Mouse (Mus musculus) thymus, postnatal 14 days (tissue): ENCODE measurements around the gene Cmtm1.
"Not testable (repeated sequence)": the region's sequence is repeated elsewhere in the genome, so short reads cannot be mapped to it uniquely, and the experiment has no call there.

Experiments
- DNase-seq: peaks from one replicate; pipeline ENCODE4 v3.0.0; 2021

Gene Cmtm1

GRCm38 (mm10) chr8:104309441-104310155 is at the start of gene Cmtm1, which contains the start of gene Gm45711:
Gene Cmtm1, minus strand, starts transcription at chr8:104310145.
Gene Gm45711, minus strand, starts transcription at chr8:104310081.
- not testable (repeated sequence) for DNase-seq

DNA sequence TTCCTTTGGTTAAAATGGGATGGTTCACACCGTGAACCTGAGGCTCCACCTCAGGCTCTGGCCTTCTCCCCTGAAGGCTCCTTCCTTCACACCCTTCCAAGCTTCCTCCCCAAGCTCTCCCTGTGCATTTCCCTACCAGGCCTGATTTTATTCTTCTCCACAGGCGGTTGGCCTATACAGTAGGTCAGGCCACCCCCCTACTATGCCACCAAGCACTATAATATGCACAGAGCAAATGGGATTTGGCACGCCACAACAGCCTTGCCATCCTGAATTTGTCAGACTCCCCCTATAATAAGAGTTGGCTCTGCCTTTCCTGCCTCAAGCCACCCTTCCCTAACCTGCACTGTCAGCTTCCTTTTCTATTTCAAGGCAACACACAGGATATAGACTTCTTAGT is 48.7 kb upstream of the Cmtm1 start:
- DNase-seq: no peak

DNA sequence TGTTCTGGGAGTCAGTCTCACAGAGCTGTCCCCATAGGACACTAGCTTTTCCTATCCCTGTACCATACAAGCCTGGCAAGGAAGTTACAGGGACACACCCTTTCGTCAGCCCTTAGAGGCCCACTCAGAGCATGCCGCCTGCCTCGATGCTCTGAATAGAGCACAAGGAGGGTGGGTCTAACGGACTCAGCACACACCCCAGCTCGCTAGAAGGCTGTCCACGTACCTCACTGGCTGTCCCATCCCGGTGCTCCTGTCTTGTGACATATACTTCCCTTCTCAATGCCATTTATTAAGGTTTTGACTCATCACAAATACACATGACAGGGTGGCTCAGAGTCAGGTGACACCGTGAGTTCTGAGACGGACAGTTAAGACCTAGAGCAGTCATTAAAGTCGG is 44.6 kb upstream of the Cmtm1 start:
- DNase-seq: no peak

DNA sequence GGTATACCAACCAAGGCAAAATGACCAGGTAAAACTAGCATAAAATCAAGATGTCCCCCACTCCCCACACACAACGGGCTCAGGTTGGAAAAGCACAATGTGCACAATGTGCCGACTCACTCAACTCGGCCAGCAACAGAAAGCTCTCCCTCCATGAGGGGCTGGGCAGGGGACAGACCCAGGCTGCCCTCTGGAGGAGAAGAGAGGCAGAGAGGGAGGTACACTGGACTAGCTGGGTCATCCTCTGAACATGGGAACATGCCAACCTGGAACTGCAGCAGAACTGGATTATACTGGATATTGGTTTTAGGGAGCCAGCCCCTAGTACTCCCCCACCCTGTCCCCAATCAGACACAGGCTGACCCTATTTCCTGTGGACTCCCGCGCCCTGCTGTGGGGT is 43.2 kb upstream of the Cmtm1 start:
- DNase-seq: no peak

DNA sequence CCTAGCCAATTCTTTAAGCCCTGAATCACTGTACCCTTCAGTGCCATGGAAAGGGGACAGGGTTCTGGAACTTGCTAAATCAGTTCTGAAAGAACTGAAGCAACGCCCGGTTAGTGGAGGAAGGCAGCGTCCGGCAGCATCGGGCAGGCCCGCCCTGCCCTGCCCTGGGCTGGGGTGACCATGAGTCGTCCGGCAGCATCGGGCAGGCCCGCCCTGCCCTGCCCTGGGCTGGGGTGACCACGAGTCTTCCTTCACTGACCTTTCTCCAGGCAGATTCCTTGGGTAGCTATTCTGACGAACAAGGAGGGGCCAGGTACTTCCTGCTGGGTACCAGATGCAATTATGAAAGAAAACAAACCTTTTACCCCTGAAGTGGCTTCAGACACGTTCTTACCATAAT is 40.1 kb upstream of the Cmtm1 start:
- no peak for DNase-seq

DNA sequence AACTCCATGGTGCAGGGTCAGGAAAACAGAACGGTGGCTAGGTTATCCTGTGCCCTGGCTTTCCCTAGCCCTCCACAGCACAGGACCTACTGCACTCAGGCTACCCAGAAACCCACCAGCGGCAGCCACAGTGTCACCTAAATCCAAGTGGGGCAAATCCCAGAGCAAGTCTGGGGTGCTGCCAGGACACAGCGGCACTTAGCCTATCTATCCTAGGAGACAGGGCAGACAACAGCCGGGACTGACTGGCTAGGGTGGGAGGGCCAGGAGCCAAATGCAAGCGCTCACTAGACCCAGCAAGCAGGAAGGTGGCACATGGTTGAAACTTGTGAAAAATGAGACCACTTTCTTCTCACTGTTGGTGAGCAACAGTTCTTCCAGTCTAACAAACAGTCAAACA is 39.0 kb upstream of the Cmtm1 start:
- DNase-seq: no peak

DNA sequence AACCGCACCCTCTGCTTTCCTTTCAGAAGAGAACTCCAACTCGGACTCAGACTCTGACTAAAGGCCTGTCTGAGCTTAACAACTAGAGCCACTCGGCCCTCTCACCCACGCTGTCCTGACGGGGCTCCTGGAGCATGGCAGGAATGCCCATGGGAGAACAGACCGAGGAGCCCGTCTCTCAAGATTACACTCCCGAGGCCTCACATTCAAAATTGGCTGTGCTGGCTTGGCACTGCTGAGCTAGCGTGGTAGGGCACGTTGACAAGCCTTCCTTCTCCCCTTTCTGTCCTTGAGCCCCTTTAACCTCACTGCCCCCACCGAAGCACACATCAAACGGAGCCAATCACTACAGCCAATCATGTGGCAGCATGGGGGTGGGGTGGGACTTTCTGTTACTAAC is 36.8 kb upstream of the Cmtm1 start:
- no peak for DNase-seq

GRCm38 (mm10) chr8:104344622-104345021 is 34.7 kb upstream of the Cmtm1 start:
- DNase-seq: no peak

GRCm38 (mm10) chr8:104343957-104344356 is 34.0 kb upstream of the Cmtm1 start:
- peak; percentile 85 for DNase-seq

- DNase-seq: no peak
These were observed 32.5 kb upstream of the Cmtm1 start for GRCm38 (mm10) chr8:104342426-104342825.

GRCm38 (mm10) chr8:104341678-104342077 is 31.7 kb upstream of the Cmtm1 start:
- no peak for DNase-seq

- DNase-seq: no peak
These were observed 31.2 kb upstream of the Cmtm1 start for GRCm38 (mm10) chr8:104341106-104341561.

DNA sequence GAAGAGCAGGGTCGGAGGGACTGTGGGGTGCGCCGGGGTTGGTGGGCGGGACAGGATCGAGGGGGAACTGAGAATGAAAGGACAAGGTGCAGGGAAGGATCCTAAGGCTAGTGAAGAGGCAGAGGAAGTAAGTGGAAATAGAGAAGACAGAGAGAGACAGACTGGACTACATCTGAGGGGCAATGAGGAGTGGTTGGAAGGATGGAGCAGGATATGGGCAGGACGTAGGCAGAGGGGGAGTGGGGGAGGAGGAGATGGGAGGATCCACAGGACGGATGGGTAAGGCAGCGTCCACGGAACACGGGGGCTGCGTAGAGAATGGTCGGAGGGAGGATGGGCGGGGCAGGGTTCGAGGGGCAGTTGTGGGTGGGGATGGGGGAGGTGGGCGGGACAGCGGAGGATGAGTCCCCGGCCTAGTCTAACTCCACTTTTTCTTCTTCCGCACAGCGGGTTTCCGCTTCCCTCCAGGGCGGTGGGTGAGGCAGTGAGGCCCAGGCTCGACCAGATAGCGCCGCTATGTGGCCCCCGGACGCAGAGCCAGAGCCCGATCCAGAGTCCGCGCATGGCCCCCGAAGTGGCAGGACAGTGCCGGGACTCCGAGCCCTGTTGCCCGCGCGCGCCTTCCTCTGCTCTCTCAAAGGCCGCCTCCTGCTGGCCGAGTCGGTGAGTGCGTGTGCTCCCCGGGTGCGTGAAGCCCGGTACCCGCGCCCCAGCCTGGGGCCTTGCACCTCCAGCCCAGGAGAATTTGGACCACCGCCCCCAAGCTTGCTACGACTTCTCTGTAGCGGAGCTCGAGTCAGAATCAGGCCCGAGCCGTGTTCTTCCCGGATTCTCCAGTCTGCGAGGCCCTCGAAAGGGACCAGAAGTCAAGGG is 30.5 kb upstream of the Cmtm1 start:
- DNase-seq: peak; percentile 86

- DNase-seq: peak; percentile 39
These were observed 30.0 kb upstream of the Cmtm1 start for GRCm38 (mm10) chr8:104339983-104340232.

GRCm38 (mm10) chr8:104339229-104339982 is 29.5 kb upstream of the Cmtm1 start, which contains the start of gene Cmtm3:
Gene Cmtm3, plus strand, starts transcription at chr8:104339410.
- no peak for DNase-seq

GRCm38 (mm10) chr8:104337890-104338289 is 27.9 kb upstream of the Cmtm1 start:
- peak; percentile 40 for DNase-seq

DNA sequence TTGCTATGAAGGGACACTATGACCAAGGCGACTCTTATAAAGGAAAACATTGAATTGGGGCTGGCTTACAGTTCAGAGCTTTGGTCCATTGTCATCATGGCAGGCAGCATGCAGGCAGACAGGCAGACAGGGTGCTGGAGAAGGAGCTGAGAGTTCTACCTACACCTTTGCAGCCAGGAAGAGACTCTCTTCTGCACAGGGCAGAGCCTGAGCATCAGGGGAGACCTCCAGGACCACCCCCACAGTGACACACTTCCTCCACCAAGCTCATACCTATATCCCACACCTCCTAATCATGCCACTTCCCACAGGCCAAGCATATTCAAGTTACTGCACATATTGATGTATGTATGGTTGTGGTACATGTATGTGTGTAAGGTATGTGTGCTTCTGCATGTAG is 26.9 kb upstream of the Cmtm1 start:
- no peak for DNase-seq

DNA sequence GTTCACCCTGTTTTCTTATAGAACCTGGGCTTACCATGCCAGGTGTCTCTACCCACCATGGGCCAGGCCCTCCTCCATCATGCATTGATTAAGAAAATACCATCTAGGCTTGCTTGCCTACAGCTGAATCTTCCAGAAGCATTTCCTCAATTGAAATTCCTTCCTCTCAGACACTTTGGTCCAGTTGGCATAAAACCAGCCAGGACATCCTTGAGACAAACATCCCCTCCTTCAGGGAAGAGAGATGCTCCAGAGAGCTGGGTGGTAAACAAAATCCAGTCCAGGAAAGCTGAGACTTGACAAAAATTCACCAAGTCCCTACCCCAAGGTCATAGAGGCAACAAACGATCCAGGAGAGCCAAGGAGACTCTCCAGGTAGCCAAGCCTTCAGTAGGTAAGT is 24.3 kb upstream of the Cmtm1 start:
- no peak for DNase-seq

- no peak for DNase-seq
These were observed 23.8 kb upstream of the Cmtm1 start for GRCm38 (mm10) chr8:104333786-104334185.

- no peak for DNase-seq
These were observed 23.0 kb upstream of the Cmtm1 start for GRCm38 (mm10) chr8:104332665-104333631.

GRCm38 (mm10) chr8:104321930-104322329 is 12.0 kb upstream of the Cmtm1 start, which contains the start of gene Cmtm2b:
Gene Cmtm2b, plus strand, starts transcription at chr8:104322230.
- not testable (repeated sequence) for DNase-seq

- not testable (repeated sequence) for DNase-seq
These were observed 11.3 kb upstream of the Cmtm1 start, which contains the start of gene Gm11020 for GRCm38 (mm10) chr8:104321267-104321666. Gene Gm11020, plus strand, starts transcription at chr8:104321567.
